Mouse (Mus musculus) forebrain, embryonic 13.5 days (tissue): ENCODE measurements around the gene Igfbp1. TPM values are rescaled to one million over a fixed set of nuclear protein-coding genes. Genes with fewer than 3 reads are reported as not detected.

Source experiments
- ATAC-seq: fragments of 200-750 bp; cut with Nextera tagmentation; 2 replicates; pipeline ENCODE4 v1.8.0; 2017
- H3K27ac ChIP-seq: fragments of 300-500 bp; sonication (generic); 2 replicates; pipeline ENCODE4 v1.5.1; 2015; ENCODE audit warnings: inconsistent platforms, mild to moderate bottlenecking, moderate library complexity
- H3K27me3 ChIP-seq: fragments of 300-500 bp; sonication (generic); 2 replicates; pipeline ENCODE4 v1.6.1; 2015; ENCODE audit warnings: mild to moderate bottlenecking, inconsistent platforms
- H3K36me3 ChIP-seq: fragments of 300-500 bp; sonication (generic); 2 replicates; pipeline ENCODE4 v1.6.1; 2015; ENCODE audit warnings: mild to moderate bottlenecking, inconsistent platforms; ENCODE audit not compliant: poor library complexity, severe bottlenecking
- H3K4me1 ChIP-seq: fragments of 300-500 bp; sonication (generic); 2 replicates; pipeline ENCODE4 v1.6.1; 2015; ENCODE audit warnings: inconsistent platforms
- H3K4me2 ChIP-seq: fragments of 300-500 bp; sonication (generic); 2 replicates; pipeline ENCODE4 v1.6.1; 2015; ENCODE audit warnings: inconsistent platforms, mild to moderate bottlenecking, moderate library complexity
- H3K4me3 ChIP-seq: fragments of 300-500 bp; sonication (generic); 2 replicates; pipeline ENCODE4 v1.5.1; 2015; ENCODE audit warnings: mild to moderate bottlenecking, inconsistent platforms
- H3K9ac ChIP-seq: fragments of 300-500 bp; sonication (generic); 2 replicates; pipeline ENCODE4 v1.6.1; 2015; ENCODE audit warnings: mild to moderate bottlenecking, inconsistent platforms
- H3K9me3 ChIP-seq: fragments of 300-500 bp; sonication (generic); replicated peaks from 2 replicates; pipeline ENCODE4 v1.6.1; 2016; ENCODE audit warnings: inconsistent platforms
- WGBS: fragments of 180-500 bp; shearing (Covaris S2); methylation state at CpG from one replicate; pipeline ENCODE4 v1.1.7; 2015; 5-methylcytosine and 5-hydroxymethylcytosine counted together
- polyA plus RNA-seq: library from polyadenylated mRNA; unstranded; fragments of >200 nt; fragmentation: Nextera tagmentation; extraction: Ambion mirVana; gene quantifications from 2 replicates; pipeline ENCODE4 v1.2.1, GENCODE M21; 2015

Igfbp1 gene
- polyA plus RNA-seq, 1 experiment from 2014 or later: 0.18 TPM

GRCm38 (mm10) chr11:7198481-7199256 is 1.1 kb downstream of the Igfbp1 start:
- no peaks in the 10 kb centered on the region; the same call in 1 of the 2 replicates for H3K9me3 ChIP-seq
- no peak overlapping the region for H3K4me2 ChIP-seq
- no peaks in the 10 kb centered on the region for H3K27me3 ChIP-seq
- no peak overlapping the region for H3K27ac ChIP-seq
- H3K4me1 ChIP-seq: no peaks in the 10 kb centered on the region
- no peak for ATAC-seq
- no peak overlapping the region for H3K9ac ChIP-seq
- 85% methylated on average over 10 of the region's 10 CpGs for WGBS
- H3K4me3 ChIP-seq: no peak overlapping the region
- H3K36me3 ChIP-seq: no peaks in the 10 kb centered on the region

GRCm38 (mm10) chr11:7199736-7200392 is 2.3 kb downstream of the Igfbp1 start:
- Histone ChIP-seq H3K4me2 (no peak overlapping the region), H3K36me3 (no peaks in the 10 kb centered on the region), H3K27ac (no peak overlapping the region), H3K4me1 (no peaks in the 10 kb centered on the region), H3K9ac (no peak overlapping the region), H3K9me3 (no peaks in the 10 kb centered on the region; the same call in 1 of the 2 replicates), H3K27me3 (no peaks in the 10 kb centered on the region), H3K4me3 (no peak overlapping the region)
- peak; percentile 36; the same call in 1 of the 2 replicates for ATAC-seq
- WGBS: 56% methylated on average over 14 of the region's 14 CpGs

DNA sequence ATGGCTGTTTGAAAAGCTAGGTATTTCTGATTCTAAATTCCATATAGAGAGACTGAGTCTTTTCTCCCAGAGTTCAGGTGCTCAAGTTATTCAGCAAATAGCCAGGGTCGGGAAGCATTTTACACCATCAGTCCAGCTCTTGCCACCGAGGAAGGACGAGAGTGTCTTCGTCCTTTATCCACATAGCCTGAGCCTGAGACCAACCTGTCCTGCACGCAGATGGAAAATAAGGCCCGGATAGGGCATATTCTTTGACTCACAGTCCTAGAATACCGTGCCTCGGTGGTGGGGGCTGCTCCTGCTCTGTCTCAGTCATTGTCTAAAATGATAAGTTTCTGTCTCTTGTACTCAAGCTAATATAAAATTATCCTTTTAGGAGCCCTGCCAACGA is 2.8 kb downstream of the Igfbp1 start:
- ATAC-seq: no peak
- Histone ChIP-seq H3K4me2 (no peak overlapping the region), H3K9me3 (no peaks in the 10 kb centered on the region), H3K36me3 (no peaks in the 10 kb centered on the region), H3K4me3 (no peak overlapping the region), H3K27me3 (no peaks in the 10 kb centered on the region), H3K9ac (no peak overlapping the region), H3K27ac (no peak overlapping the region), H3K4me1 (no peaks in the 10 kb centered on the region)
- WGBS: 82% methylated on average over 9 of the region's 9 CpGs

DNA sequence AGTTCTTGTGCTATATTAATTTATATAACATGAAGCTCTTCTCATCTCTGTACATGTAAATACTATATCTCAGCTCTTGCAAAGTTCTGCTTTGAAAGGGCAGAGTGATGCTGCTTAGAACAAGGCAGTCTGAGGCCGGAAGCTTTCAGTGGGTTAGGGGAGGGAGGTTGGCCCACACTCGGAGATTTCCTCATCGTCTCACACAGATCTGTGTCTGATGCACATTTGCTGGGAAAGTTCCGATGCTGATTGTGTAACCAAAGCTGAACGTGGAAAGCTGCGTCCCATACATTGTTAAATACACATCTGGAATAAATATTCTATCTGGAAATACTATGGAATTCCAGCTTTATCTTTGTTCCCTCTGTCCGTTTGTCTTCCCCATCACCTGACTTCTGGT is 4.6 kb downstream of the Igfbp1 start:
- Histone ChIP-seq H3K27me3 (no peaks in the 10 kb centered on the region), H3K4me2 (no peak overlapping the region), H3K9me3 (no peaks in the 10 kb centered on the region), H3K4me3 (no peak overlapping the region), H3K9ac (no peak overlapping the region), H3K27ac (no peak overlapping the region), H3K4me1 (no peaks in the 10 kb centered on the region), H3K36me3 (no peaks in the 10 kb centered on the region)
- 86% methylated on average over 7 of the region's 7 CpGs for WGBS
- ATAC-seq: no peak

DNA sequence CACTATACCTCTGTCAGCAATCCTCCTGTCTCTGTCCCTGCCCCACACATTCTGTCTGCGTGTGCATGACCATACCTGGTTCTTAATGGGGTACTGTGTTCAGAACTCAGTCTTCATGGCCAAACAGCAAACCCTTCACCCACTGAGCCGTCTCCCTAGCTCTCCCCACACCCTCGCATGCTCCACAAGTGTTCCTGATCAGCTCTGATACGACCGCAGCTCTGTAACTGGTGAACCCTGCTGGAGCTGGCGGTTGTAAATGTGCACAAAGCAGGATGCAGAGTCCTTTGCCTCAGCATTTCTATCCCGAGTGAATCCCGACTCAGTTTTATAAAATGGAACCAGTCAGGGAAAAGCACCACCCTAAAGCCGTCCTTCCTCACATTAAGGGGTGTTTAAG is 6.3 kb downstream of the Igfbp1 start:
- no peaks in the 10 kb centered on the region for H3K9me3 ChIP-seq
- WGBS: 90% methylated on average over 9 of the region's 9 CpGs
- H3K36me3 ChIP-seq: no peaks in the 10 kb centered on the region
- no peak overlapping the region for H3K27ac ChIP-seq
- no peak overlapping the region for H3K4me2 ChIP-seq
- ATAC-seq: no peak
- H3K9ac ChIP-seq: no peak overlapping the region
- no peaks in the 10 kb centered on the region for H3K27me3 ChIP-seq
- H3K4me3 ChIP-seq: no peak overlapping the region
- no peaks in the 10 kb centered on the region for H3K4me1 ChIP-seq

- Histone ChIP-seq H3K9ac (no peak overlapping the region), H3K27ac (no peak overlapping the region), H3K36me3 (no peaks in the 10 kb centered on the region), H3K4me1 (peaks cover 22% of the 10 kb centered on the region), H3K4me2 (no peak overlapping the region), H3K9me3 (no peaks in the 10 kb centered on the region), H3K4me3 (no peak overlapping the region), H3K27me3 (peaks cover 33% of the 10 kb centered on the region)
- 22% methylated on average over 6 of the region's 6 CpGs for WGBS
- ATAC-seq: no peak
These were observed 12.8 kb downstream of the Igfbp1 start for GRCm38 (mm10) chr11:7210343-7210742.

GRCm38 (mm10) chr11:7211211-7211610 is 13.6 kb downstream of the Igfbp1 start:
- peaks cover 33% of the 10 kb centered on the region for H3K27me3 ChIP-seq
- WGBS: 35% methylated on average over 9 of the region's 9 CpGs
- no peak for ATAC-seq
- H3K4me2 ChIP-seq: no peak overlapping the region
- no peak overlapping the region for H3K9ac ChIP-seq
- no peak overlapping the region for H3K4me3 ChIP-seq
- no peaks in the 10 kb centered on the region for H3K36me3 ChIP-seq
- H3K27ac ChIP-seq: no peak overlapping the region
- H3K4me1 ChIP-seq: peaks cover 22% of the 10 kb centered on the region
- no peaks in the 10 kb centered on the region for H3K9me3 ChIP-seq

DNA sequence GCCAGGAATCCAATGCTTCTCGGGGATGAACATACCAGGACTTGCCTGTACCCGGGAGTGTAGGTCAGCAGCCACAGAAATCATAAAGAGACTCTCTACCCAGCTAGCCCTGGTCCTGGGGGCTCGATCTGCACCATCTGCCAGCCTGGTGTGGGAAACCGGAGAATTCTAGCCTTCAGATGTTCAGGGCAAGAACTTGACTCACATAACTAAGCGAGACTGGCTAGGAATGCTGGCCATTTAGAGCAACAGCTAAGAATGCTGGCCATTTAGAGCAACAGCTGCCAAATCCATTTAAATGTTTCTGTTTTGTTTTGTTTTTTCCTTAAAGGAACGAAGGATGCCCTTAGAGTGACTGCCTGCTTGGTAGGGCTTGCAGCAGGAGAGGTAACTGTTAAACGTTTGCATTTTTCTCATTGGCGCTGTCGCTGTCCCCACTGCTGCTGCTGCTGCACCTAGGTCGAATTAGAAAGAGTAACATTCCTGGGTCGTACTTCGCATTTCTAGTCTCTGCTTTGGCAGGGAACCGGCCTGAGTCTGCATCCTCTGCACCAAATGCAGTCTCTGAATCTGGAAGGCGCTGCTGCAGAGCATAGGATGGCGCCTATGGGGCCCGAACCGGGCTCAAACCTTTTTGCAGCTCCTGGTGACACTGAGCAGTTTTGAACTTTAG is 14.7 kb downstream of the Igfbp1 start:
- H3K9me3 ChIP-seq: no peaks in the 10 kb centered on the region
- H3K27me3 ChIP-seq: peaks cover 33% of the 10 kb centered on the region
- no peak for ATAC-seq
- H3K27ac ChIP-seq: no peak overlapping the region
- peak overlapping the region; percentile 86 for H3K4me2 ChIP-seq
- H3K9ac ChIP-seq: no peak overlapping the region
- peak overlapping the region; percentile 58 for H3K4me3 ChIP-seq
- no peaks in the 10 kb centered on the region for H3K36me3 ChIP-seq
- peaks cover 22% of the 10 kb centered on the region for H3K4me1 ChIP-seq
- 23% methylated on average over 17 of the region's 17 CpGs for WGBS

DNA sequence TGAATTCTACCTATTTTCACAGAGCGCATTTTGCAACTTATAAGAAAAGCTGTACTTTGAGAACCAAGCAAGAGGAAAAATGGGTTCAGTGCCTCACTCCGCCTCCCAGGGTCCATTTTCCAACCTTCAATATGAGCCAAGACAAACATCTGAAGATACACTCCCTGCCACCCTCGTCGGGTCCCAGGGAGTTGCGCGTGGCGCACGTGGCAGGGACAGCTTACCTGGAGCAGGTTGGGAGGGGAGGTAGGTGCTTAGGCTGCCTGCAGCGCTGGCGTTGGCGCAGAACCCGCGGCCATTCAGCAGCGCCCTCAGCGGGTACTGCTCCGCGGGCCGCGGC is 15.5 kb downstream of the Igfbp1 start:
- H3K36me3 ChIP-seq: no peaks in the 10 kb centered on the region
- ATAC-seq: no peak
- peak overlapping the region; percentile 74 for H3K9ac ChIP-seq
- peak overlapping the region; percentile 62 for H3K27ac ChIP-seq
- H3K9me3 ChIP-seq: no peaks in the 10 kb centered on the region
- peaks cover 22% of the 10 kb centered on the region for H3K4me1 ChIP-seq
- 1% methylated on average over 19 of the region's 19 CpGs for WGBS
- H3K4me2 ChIP-seq: peak overlapping the region; percentile 86
- H3K4me3 ChIP-seq: peak overlapping the region; percentile 58
- peaks cover 33% of the 10 kb centered on the region for H3K27me3 ChIP-seq

DNA sequence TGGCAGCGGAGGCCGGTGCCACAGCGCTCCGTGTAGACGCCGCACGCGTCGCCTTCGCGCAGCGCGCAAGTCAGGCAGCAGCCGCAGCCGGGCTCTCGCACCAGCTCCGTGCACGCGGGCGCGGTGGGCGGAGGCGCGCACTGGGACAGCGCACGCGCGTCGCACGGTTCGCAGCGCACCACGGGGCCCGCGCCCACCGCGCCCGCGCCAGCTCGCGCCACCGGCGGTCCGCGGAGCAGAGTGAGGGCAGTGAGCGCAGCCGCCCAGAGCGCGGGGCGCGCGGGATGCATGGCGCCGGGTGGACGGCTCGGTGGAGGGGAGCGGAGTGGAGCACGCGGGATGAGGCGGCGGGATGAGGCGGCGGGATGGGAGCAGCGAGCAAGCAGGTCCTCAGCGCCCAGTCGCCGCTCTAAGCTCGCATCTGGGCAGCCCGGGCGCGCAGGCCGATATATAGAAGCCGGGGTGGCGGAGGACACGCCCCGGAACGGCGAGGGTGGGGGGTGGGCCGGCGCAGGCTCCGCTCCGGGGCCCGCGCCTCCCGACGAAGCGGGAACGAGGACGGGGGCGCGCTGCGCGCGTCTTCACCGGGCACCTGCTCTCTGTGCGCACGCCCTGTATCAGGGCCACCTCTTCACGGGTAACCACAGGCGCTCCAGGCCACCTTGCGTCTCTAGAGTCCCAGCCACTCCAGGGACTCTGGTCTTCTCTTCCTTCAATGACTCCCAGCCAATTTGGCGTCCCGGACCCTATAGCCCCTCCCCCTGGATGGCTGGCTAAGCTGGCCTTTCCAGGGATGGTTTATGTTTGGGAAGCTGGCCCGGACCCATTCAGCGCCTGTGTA is 16.1 kb downstream of the Igfbp1 start, which contains the start of gene Igfbp3:
Gene Igfbp3 (minus strand): TSS at position 423 of the 841 bp plus-strand sequence.
- no peaks in the 10 kb centered on the region for H3K9me3 ChIP-seq
- peak within 1 kb of the TSS; percentile 62 for H3K27ac ChIP-seq
- no peaks in the 10 kb centered on the region for H3K36me3 ChIP-seq
- peaks cover 33% of the 10 kb centered on the region for H3K27me3 ChIP-seq
- peak within 1 kb of the TSS; percentile 58 for H3K4me3 ChIP-seq
- H3K4me1 ChIP-seq: peaks cover 22% of the 10 kb centered on the region
- ATAC-seq: peak; percentile 92
- under 1% methylated on average over 85 of the region's 104 CpGs for WGBS
- peak within 1 kb of the TSS; percentile 86 for H3K4me2 ChIP-seq
- H3K9ac ChIP-seq: peak within 1 kb of the TSS; percentile 74

- H3K36me3 ChIP-seq: no peaks in the 10 kb centered on the region
- H3K4me2 ChIP-seq: peak overlapping the region; percentile 86
- H3K27ac ChIP-seq: no peak overlapping the region
- peak overlapping the region; percentile 58 for H3K4me3 ChIP-seq
- H3K9ac ChIP-seq: peak overlapping the region; percentile 74
- H3K4me1 ChIP-seq: peaks cover 22% of the 10 kb centered on the region
- H3K9me3 ChIP-seq: no peaks in the 10 kb centered on the region
- WGBS: under 1% methylated on average over 12 of the region's 12 CpGs
- ATAC-seq: no peak; the same call in 1 of the 2 replicates
- peaks cover 33% of the 10 kb centered on the region for H3K27me3 ChIP-seq
These were observed 16.7 kb downstream of the Igfbp1 start for GRCm38 (mm10) chr11:7214342-7214660.
